Mouse (Mus musculus): ENCODE measurements around the gene Snap91.

Gene Snap91

DNA sequence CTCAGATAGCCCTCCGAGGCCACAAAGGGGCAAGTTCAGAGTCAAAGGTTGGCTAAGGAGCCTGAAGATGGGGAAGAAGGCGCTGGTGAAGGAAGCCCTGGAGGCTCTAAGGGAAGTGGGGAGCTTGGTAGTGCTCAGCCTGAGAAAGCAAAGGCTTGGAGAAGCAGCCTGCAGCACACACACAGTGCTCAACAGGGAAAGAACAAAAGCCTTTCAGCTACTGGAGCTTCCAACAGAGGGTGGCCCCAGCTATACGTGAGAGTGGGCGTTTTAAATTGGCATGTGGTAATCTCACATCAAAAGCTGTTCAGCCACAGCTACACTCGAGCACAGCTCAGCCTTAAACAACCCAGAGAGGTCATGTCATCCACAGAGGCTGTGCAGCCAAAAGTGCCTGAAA is 67.1 kb downstream of the Snap91 start:
- no peak for DNase-seq

DNA sequence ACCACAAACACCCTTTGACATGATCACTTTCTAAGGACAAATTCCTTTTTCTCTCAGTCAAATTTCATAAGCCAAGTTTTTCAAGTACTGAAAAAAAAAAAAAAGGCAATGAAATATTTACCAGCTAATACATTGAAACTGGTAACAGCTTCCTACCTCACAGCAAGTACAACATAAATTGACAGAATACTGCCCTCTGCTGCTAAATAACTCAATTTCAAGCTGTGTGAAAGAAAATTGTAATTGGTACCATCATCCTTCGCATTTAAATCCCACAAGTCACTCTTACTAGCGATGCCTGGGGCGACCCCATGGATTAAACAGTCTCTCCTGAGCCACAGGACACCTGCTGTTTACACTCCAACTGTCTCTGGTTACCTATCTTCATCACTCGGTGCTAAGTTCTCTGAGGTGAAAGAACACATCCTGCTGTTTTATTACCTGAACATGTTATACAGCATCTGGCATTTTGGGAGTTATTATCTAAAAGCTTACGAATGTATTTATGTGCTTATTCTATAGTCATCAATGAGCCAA is 69.7 kb downstream of the Snap91 start:
- no peak for DNase-seq

DNA sequence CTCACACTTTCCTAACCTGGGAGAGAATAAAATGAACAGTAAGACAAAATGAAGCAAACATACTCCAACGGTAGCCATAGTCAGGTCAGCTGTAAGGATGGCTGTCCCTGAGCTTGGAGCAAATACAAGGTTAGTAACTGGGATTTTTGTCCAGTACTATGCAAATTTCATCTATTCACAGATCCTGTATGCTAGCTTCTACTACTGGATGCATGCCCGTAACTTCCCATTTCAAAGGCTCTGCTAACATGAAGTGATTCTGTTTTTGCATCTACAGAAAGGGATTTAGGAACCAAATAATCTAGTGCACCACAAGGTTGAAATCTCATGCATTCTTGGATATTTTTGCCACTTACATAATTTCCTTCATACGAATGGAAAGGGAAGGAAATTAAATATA is 70.2 kb downstream of the Snap91 start:
- DNase-seq, result no peak

DNA sequence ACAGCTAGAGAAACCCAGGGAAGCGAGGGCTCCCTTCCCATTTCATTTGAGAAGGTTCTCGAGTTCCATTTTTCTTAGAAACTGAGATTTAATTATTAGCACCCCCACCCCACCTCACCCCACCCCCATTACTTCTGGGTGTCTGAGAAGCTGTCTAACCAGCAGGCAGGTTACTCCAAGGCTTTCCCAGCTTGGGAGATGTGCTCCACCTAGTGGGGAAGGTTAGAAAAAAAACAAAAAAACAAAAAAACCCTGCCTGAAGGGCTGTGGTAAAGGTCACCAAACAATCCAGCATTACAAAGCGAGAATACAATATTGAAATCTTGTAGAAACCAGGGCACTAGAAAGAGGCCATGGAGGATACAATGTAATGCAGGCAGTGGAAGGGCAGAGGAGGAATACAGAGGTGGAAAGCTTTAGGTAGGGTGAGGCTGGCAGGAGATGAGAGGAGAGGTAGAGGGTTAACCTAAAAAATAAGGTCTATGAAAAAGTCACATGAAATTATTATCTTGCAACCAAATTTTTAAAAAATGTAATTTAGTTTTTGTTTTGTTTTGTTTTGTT is 79.8 kb downstream of the Snap91 start:
- DNase-seq, result peak in 1 of 2 experiments; percentile 19

DNA sequence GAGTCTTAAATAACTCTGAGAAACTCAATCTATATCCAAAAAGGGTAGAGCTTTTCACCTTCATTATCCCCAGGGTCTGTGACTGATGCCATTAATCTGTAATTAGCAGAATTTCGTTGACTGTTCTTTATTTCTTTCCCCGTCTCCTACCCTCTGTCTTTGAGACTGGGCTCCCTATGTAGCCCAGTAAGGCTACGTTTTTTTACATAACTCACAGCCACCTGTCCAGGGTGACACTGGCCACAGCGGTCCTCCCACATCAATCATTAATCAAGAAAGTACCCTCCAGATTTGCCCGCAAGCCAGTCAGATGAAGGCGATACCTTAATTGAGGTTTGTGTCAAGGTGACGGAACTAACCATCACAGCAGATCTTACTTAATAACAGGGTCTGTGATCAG is 81.4 kb downstream of the Snap91 start:
- no peak for DNase-seq

DNA sequence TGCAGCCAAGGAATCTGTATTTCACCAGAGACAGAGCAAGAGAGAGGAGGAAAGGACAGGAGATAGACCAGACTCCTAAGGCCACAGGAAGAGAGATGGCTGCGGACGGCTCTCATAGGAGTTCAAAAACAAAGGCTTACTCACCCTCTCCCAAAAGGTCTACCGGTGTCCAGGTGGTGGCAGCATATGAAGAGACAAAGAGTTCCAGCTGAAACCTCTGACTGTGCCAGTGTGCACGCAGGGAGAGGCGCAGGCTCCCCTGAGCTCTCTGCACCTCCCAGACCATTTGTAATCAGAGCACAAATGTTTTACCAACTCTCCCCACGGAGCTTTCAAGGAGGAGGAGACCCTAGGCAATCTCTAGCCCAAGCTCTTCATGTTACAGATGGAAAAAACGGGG is 81.8 kb downstream of the Snap91 start:
- DNase-seq, result no peak

DNA sequence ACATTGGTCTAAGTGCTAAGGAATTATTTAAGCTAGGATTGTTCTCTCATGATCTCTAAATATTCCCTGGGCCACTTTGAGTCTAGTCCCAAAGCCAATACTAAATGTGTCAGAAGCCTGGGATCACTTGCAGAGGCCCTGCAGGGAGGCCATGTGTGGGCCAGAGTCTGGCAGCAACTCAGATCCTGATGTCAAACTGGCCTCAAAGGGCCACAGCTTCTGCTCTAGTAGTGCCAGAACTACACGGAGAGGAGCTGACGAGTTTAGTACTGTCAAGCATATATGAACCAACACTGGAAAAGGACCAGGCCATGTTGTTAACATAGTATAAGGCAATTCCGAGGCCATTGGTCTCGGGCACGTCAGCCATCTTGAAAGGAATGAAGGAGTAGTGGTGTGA is 82.3 kb downstream of the Snap91 start:
- DNase-seq, result no peak

DNA sequence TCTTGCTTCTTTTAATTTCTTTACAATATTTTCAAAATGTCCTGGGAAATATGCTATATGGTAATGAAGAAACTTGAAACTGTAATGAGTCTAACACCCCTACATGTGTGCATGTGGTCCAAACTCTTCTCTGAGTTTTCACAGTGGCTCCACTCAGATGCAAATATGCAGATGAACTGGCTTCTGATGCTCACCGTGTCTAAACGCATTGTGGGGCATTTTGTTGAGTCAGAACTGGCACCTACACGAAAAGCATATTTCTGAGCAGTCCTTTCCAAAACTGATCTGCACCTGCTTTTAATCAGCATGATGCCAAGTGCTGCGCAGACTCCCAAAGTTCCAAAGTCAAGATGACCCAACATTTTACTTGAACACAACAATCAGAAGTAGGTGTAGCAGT is 82.9 kb downstream of the Snap91 start:
- DNase-seq, result no peak

DNA sequence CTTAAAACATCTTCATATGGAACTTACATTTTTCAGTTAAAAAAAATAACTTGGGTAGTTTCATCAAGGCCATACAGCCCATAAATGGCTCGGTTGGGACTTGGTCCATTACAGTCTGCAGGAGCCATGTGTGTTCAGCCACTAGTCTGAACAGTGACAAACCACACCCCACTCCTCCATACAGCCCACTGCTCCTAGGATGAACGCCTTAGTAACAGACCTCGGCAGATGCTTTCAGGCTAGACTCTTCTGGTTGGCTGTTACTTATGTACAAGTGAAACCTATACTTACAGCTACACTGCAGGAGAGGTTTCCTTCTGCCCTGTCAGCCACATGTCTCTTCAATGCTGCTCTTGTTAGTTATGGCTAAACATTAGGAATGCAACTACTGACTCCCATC is 85.2 kb downstream of the Snap91 start:
- no peak for DNase-seq

DNA sequence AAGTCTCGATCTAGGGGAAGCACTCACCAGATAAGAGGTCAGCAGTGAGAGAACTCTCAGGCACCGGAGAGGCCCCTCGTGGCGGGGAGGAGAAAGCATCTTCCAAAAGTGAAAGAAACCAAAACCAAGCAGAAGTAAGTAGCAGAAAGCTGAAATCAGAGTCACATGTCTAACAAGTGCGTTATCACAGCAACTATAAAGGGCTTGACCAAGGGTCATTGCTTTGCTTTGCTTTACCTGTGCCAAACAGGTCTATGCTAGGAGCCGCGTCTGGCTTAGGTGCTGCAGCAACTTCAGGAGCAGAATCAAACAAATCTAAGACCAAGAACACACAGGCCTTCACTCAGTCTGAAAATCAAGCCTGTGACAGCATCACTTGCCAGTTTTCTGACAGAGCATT is 88.5 kb downstream of the Snap91 start:
- DNase-seq, result no peak

DNA sequence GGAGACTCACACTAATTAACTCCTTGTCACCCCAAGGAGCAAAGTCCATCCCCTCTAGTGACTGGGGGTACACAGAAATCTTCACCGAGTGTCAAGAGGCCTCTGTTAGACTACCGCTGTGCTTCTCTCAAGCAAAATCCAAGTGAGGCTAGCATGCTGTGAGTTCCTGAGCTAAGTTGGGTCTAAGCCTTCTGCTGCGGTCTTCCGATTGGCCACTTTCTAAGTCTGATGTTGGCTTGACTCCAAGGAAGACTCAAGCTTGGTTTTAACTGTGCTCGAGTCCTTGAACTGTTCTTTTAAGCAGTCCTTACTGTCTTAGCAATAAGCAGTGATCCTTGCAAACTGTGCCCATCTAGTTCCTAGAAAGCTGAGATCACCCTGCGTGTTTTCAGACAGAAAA is 91.3 kb downstream of the Snap91 start:
- DNase-seq, result no peak

DNA sequence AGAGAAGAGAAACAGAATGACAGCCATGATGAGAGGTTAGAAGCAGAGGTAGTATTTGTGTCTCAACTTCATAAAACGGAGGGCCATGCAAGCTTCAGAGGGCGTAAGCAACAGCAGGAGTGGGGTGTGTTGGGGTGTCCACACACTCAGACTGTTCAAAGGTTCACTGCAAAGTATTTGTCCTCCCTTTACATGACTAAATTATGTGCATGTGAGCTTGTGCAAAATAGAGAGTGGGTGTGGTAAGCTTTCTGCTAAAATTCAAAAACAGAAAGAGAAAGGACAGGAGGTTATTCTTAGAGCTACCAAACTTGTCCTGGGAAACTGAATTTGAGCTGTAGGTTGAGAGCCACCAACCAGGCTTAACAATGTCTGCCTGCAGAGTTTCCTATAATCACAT is 97.6 kb downstream of the Snap91 start:
- DNase-seq, result no peak

DNA sequence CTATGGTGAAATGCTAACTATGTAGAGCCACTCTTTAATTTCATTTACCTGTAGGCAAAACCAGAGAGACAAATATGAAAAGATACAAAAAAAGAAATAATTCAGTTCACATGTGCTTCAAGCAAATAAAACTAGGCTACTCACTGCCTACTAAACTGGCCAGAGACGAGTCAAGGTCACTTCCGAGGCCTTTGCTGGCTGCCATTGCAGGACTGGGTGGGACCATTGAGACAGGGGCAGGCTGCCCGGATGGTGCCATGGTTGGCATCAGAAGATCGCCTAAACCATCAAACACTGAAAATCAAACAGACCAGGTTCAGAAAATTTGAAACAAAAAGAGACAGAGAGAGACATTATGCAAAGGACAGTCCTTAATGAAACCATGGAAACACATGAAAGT is 99.0 kb downstream of the Snap91 start:
- DNase-seq, result no peak

DNA sequence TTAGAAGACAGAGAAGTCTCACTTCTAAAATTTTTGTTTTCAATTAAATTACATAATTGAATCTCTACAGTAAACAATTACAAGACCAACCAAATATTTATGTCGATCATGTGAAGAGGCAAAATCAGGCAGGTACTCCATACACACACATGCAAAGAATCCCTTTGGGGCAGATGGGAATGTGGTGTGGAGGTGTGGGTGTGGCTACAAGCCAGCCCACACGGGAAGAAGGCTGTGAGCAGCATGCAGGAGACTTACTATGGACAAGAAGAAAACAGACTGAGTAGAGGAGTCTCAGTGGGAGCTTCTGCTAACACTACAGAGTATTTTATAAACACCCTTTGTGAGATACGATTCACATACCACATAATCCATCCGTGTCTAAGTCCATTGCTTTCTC is 102.2 kb downstream of the Snap91 start:
- DNase-seq, result no peak

DNA sequence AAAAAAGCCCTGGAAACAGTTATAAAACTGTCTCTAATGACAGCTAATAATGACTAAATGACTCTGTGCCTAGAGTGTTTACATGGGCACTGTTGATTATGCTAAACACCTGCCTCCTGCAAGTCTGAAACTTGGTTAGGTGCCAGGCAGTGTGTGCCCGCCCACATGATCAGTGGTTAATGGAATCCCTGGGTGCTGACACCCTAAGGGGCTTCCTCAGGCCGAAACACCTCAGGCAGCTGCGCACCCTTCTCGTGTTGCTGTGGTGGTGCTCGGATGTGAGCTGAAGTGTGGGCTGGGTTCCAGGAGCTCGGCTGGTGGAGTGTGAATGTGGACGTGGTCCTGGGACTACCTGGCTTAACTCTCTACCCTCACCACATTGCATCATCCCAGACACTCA is 103.1 kb downstream of the Snap91 start:
- no peak for DNase-seq

DNA sequence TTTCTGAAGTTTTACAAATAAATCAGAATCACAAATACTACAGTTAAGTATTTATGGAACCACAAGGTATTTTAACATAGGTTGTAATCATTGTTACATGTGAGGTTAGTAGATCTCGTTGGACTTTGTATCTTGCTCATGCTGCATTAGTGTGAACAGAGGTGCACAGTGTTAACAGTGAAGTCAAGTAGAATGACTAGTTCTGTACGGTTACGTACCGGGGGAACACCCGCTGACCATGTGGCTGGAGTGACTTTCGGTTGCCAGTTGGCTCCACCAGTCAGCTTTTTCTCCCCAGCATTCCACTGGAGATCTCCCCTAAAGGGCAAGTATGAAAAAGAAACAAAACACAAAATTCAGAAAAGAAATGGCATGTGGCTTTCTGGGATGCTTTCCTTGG is 105.1 kb downstream of the Snap91 start:
- no peak for DNase-seq

DNA sequence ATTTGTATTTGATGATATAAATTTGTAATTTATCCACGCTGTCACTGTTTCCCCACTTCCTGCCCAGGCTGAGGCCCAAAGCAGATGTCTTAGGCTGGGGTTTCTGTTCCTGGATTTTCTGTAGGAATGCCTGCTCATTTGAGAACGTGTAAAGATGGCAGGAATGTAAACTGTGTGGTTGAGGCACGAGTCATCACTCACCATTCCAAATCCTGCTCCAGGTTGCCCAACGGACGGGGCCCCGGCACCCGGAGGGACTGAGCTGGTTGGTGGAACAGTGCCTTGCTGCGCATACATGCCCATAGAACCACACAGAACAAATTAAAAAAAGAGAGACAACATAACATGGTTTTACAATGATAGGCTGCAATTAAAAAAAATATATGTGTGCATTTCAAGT is 106.5 kb downstream of the Snap91 start:
- no peak for DNase-seq

DNA sequence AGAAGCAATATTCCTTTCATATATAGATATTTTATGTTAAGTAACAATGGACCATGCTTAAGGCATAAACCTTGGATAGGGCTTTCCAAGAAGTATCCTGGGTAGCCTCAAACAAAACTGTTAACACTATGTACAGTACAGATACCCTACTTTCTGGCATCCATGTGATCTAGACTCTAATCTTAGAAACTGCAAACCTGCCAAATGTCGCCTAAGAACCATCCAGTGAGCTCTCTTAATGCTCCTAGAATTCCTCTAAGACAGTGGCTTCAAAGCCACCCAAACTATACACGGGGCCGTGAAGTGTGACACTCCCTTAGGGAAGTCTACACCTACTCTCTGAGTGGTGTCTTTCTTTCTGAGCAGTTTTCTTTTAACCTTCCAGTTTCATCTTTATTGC is 107.6 kb downstream of the Snap91 start:
- DNase-seq, result no peak

DNA sequence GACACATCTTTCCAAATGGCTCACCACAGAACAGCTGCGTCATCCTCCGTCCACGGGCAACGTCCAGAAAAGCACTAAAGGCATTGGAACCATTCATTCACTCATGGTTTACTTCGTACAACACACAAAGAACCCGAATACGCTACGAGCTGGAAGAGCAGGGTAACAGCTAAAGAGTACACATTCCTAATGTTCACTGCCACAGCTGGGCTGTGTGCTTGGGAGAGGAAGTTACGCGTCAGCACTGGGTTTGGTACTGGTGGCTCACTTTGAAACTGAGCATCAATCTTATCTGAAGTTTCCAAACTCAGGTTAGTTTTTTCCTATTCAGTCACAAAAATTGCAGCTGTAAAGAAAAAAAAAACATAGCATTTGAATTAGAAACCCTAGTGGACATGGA is 113.5 kb downstream of the Snap91 start:
- DNase-seq, result no peak

DNA sequence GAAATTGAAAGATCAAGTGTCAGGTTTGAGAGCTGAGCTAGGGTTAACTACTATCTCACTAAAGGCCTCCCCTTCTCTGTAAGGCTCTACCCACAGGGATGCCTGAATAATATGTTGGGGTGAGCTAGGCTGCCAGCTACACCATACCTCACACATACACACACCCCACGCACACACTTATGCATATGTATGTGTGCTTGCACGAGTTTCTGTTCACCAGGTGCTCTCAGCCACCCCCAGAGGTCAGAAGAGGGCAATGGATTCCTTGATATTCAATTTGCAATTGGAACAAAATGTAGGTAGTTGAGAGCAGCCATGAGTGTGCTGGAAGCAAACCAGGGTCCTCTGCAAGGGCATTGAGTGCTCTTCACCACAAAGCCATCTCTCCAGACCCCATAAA is 116.5 kb downstream of the Snap91 start:
- DNase-seq, result no peak

DNA sequence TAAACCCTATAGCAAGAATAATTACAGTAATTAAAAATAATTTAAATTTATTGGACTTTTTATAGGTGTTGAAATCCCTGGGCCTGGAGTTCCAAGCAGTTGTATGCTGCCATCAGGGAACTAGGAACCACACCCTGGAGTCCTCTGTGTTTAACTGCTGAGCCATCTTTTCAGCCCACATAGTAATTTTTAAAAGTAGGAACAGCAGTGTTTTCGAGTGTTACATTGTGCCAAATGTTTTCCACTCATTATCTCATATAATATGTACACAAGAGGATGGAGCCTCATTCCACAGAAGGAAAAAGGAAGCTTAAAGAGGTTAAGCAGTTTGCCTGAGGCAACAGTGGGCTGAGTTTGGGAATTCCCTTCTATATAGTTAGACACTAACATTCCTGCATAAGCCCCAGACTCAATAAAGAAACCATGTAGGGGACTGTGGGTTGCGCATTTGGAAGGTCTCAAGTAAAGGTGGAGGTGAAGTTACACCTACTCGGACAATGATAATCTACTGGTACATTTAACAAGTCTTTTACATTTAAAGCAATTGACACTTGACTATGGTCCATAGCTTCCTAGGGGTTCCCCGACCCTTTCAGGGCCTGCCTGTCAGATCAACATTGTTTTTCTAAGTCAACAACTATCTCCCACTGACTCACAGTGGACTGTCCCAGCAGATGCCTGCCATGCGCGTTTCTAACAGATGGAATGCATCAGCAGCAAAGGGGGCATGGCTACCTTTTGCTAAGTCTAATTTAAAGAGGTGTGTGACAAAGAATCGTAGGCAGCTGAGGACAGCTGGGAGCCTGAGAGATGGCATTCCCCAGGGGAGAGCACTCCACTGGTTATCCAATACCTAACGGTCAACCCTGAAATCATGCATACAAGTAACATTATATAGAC is 117.7 kb downstream of the Snap91 start:
- no peak for DNase-seq

DNA sequence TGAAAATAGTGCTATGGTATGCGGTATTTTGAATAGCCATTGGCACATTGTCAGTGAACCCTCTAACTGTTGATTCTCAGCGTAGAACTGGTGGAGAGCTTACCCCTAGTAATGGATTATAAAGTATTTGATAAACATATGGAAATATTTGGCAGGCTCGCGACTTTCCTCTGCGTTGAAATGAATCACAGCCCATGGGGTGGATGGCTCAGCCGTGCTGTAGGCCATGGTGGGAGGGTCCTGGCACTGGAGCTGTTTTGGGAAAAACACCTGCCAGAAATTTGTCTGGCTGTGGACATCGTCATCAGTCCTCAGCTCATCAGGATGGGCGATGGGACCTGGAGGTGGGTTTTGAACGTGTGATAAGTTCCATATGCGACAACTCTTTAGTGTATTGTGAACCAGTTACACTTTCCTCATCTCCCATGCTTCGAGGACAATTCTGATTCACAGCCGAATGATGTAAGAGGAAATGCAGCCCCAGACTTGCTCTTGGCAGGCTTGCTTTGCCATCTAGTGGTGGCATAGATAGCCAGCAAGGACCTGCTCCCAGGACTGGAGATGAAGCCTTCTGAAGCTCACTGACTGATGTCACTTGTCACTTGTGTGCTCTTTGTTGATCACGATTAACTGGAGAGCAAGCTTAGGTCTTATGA is 134.4 kb downstream of the Snap91 start:
- peak; percentile 74 to 78 for DNase-seq

DNA sequence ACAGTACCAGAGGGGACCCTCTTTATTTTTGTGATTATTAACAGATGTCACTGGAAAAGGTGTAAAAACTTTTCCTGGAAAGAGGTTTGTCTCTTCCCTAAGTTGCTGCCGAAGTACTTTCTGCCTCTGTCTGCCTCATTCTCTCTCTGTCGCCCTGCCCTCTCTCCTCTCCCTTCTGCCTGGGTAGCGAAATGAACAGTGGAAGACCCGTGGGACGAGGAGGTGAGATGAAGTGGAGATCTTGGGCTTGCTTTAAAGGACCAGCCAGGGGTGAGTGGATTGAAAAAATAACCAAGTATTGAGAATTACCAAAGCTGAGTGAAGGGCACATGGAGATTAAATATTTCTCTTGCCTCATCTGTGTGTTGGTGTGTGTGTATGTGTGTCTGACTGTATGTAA is 136.4 kb downstream of the Snap91 start:
- no peak for DNase-seq

Data from lung, postnatal 4 days (tissue).